Mouse (Mus musculus) forebrain, embryonic 11.5 days (tissue): ENCODE measurements around the gene Slc2a9. TPM values are rescaled to one million over a fixed set of nuclear protein-coding genes. Genes with fewer than 3 reads are reported as not detected.

Experiments
- ATAC-seq: fragments of 200-750 bp; cut with Nextera tagmentation; replicated peaks from 2 replicates; pipeline ENCODE4 v1.8.0; 2017; ENCODE audit warnings: moderate TSS enrichment; ENCODE audit not compliant: low FRiP score
- DNase-seq: peaks from one replicate; pipeline ENCODE4 v3.0.0-alpha.2; 2017; ENCODE audit warnings: low spot score
- H3K27ac ChIP-seq: fragments of 300-500 bp; sonication (generic); 2 replicates; pipeline ENCODE4 v1.5.1; 2014; ENCODE audit warnings: low read depth, low read length
- H3K27me3 ChIP-seq: fragments of 300-500 bp; sonication (generic); 2 replicates; pipeline ENCODE4 v1.6.1; 2014; ENCODE audit warnings: mild to moderate bottlenecking, low read length, mixed read lengths; ENCODE audit not compliant: control insufficient read depth, insufficient read depth
- H3K36me3 ChIP-seq: fragments of 300-500 bp; sonication (generic); 2 replicates; pipeline ENCODE4 v1.6.1; 2014; ENCODE audit warnings: mild to moderate bottlenecking, low read length, moderate library complexity, mixed read lengths; ENCODE audit not compliant: control insufficient read depth, insufficient read depth
- H3K4me1 ChIP-seq: fragments of 300-500 bp; sonication (generic); replicated peaks from 2 replicates; pipeline ENCODE4 v1.6.1; 2014; ENCODE audit warnings: low read length, mixed read lengths; ENCODE audit not compliant: control insufficient read depth, insufficient read depth
- H3K4me2 ChIP-seq: fragments of 300-500 bp; sonication (generic); 2 replicates; pipeline ENCODE4 v1.6.1; 2014; ENCODE audit warnings: low read depth, mild to moderate bottlenecking, low read length, moderate library complexity, mixed read lengths; ENCODE audit not compliant: severe bottlenecking
- H3K4me3 ChIP-seq: fragments of 300-500 bp; sonication (generic); 2 replicates; pipeline ENCODE4 v1.5.1; 2014; ENCODE audit warnings: low read depth, low read length
- H3K9ac ChIP-seq: fragments of 300-500 bp; sonication (generic); 2 replicates; pipeline ENCODE4 v1.6.1; 2014; ENCODE audit warnings: low read length
- H3K9me3 ChIP-seq: fragments of 300-500 bp; sonication (generic); 2 replicates; pipeline ENCODE4 v1.6.1; 2016; ENCODE audit warnings: low read length, mixed read lengths; ENCODE audit not compliant: control insufficient read depth
- WGBS: fragments of 180-500 bp; shearing (Covaris S2); extraction: QIAGEN DNeasy Blood & Tissue Kit; methylation state at CpG from one replicate; pipeline ENCODE4 v1.1.7; 2014; 5-methylcytosine and 5-hydroxymethylcytosine counted together
- polyA plus RNA-seq: library from polyadenylated mRNA; unstranded; fragments of >200 nt; fragmentation: Nextera tagmentation; extraction: Ambion mirVana; gene quantifications from 2 replicates; pipeline ENCODE4 v1.2.1, GENCODE M21; 2014

Gene Slc2a9
- polyA plus RNA-seq, 1 experiment from 2014 or later: 0.37 TPM

- DNase-seq (no peak), ATAC-seq (no peak)
- Histone ChIP-seq H3K36me3 (peaks cover 22% of the 10 kb centered on the region; the same call in 1 of the 2 replicates), H3K9me3 (no peaks in the 10 kb centered on the region), H3K4me3 (no peak overlapping the region), H3K4me1 (no peaks in the 10 kb centered on the region), H3K27me3 (no peaks in the 10 kb centered on the region), H3K27ac (no peak overlapping the region), H3K9ac (no peak overlapping the region), H3K4me2 (no peak overlapping the region)
- WGBS: 94% methylated on average over 1 of the region's 1 CpGs
Measured at GRCm38 (mm10) chr5:38540898-38541297, 38.0 kb upstream of the Slc2a9 start.

DNA sequence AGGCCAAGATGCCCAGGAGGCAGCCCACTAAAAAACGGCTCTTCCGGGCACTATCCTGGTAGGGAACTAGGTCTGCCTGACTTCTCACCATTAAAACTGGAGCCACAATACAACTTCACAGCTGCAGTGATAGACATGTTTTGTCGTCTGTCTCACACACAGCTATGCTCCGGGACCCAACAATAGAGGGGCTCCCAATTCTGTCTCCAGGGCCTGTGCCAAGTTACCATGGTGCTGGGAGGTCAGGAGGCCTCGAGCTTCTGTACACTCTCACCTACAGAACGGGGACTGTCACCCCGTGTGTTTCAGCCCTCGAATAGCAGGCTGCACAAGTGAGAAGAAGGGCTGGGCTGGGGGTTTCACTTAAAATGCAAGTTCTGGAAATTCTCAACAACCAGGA lies 35.6 kb upstream of the Slc2a9 start:
- Histone ChIP-seq H3K27me3 (no peaks in the 10 kb centered on the region), H3K9ac (no peak overlapping the region), H3K36me3 (peaks cover 17% of the 10 kb centered on the region; the same call in 1 of the 2 replicates), H3K27ac (no peak overlapping the region), H3K4me3 (no peak overlapping the region), H3K4me2 (no peak overlapping the region), H3K4me1 (no peaks in the 10 kb centered on the region), H3K9me3 (no peaks in the 10 kb centered on the region)
- ATAC-seq (no peak), DNase-seq (no peak)
- 90% methylated on average over 8 of the region's 8 CpGs for WGBS

GRCm38 (mm10) chr5:38537845-38538244 lies 34.9 kb upstream of the Slc2a9 start:
- H3K4me1 ChIP-seq: no peaks in the 10 kb centered on the region
- no peaks in the 10 kb centered on the region for H3K9me3 ChIP-seq
- H3K4me2 ChIP-seq: no peak overlapping the region
- WGBS: 96% methylated on average over 4 of the region's 4 CpGs
- ATAC-seq (no peak), DNase-seq (no peak)
- H3K9ac ChIP-seq: no peak overlapping the region
- H3K36me3 ChIP-seq: peaks cover 17% of the 10 kb centered on the region; the same call in 1 of the 2 replicates
- no peak overlapping the region for H3K4me3 ChIP-seq
- no peak overlapping the region for H3K27ac ChIP-seq
- H3K27me3 ChIP-seq: no peaks in the 10 kb centered on the region

- Histone ChIP-seq H3K4me1 (no peaks in the 10 kb centered on the region), H3K27me3 (no peaks in the 10 kb centered on the region), H3K27ac (no peak overlapping the region), H3K9ac (no peak overlapping the region), H3K9me3 (no peaks in the 10 kb centered on the region), H3K4me2 (no peak overlapping the region), H3K4me3 (no peak overlapping the region), H3K36me3 (peaks cover 17% of the 10 kb centered on the region; the same call in 1 of the 2 replicates)
- ATAC-seq (no peak), DNase-seq (no peak)
- 83% methylated on average over 3 of the region's 3 CpGs for whole genome bisulfite sequencing
Measured at GRCm38 (mm10) chr5:38536822-38537221, 33.9 kb upstream of the Slc2a9 start.

DNA sequence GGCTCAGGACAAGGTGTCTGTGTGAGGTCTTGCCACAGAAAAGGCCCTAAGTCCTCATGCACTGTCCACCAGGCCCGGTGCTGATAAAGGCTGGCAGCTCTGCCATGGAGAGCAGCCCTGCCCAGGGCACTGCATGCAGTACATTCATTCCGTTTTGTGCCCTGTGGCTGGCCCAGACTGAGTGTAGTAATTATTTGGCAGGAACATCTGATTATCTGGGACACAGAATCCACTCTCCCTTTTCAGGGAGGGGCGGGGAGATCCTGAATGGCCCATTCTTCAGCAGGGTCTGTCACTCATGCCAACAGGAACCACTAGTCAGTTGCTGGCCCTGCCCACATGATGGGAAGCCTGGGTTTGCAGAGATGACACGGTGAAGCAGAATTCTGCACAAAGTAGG lies 29.1 kb upstream of the Slc2a9 start:
- Histone ChIP-seq H3K4me3 (no peak overlapping the region), H3K27ac (no peak overlapping the region), H3K36me3 (peaks cover 22% of the 10 kb centered on the region), H3K4me1 (no peaks in the 10 kb centered on the region), H3K4me2 (no peak overlapping the region), H3K9ac (no peak overlapping the region), H3K27me3 (no peaks in the 10 kb centered on the region), H3K9me3 (no peaks in the 10 kb centered on the region)
- DNase-seq: no peak
- WGBS: 89% methylated on average over 4 of the region's 4 CpGs
- ATAC-seq: no peak

GRCm38 (mm10) chr5:38529724-38530428 lies 26.9 kb upstream of the Slc2a9 start:
- H3K9ac ChIP-seq: no peak overlapping the region
- H3K27me3 ChIP-seq: no peaks in the 10 kb centered on the region
- no peak overlapping the region for H3K27ac ChIP-seq
- ATAC-seq (no peak), DNase-seq (no peak)
- H3K4me3 ChIP-seq: no peak overlapping the region
- WGBS: 79% methylated on average over 6 of the region's 6 CpGs
- H3K4me2 ChIP-seq: no peak overlapping the region
- no peaks in the 10 kb centered on the region for H3K9me3 ChIP-seq
- peaks cover 11% of the 10 kb centered on the region for H3K36me3 ChIP-seq
- no peaks in the 10 kb centered on the region for H3K4me1 ChIP-seq

- WGBS: 97% methylated on average over 5 of the region's 5 CpGs
- H3K9me3 ChIP-seq: no peaks in the 10 kb centered on the region
- no peak overlapping the region for H3K9ac ChIP-seq
- no peak overlapping the region for H3K27ac ChIP-seq
- H3K4me1 ChIP-seq: no peaks in the 10 kb centered on the region
- no peaks in the 10 kb centered on the region for H3K27me3 ChIP-seq
- H3K4me3 ChIP-seq: no peak overlapping the region
- H3K4me2 ChIP-seq: no peak overlapping the region
- no peak for DNase-seq
- H3K36me3 ChIP-seq: peaks cover 5% of the 10 kb centered on the region; the same call in 1 of the 2 replicates
- ATAC-seq: no peak
Measured at GRCm38 (mm10) chr5:38522977-38523376, 20.0 kb upstream of the Slc2a9 start.

- no peak overlapping the region for H3K4me2 ChIP-seq
- H3K4me1 ChIP-seq: no peaks in the 10 kb centered on the region
- no peak for DNase-seq
- no peak overlapping the region for H3K4me3 ChIP-seq
- H3K27ac ChIP-seq: no peak overlapping the region
- no peaks in the 10 kb centered on the region; the same call in 1 of the 2 replicates for H3K36me3 ChIP-seq
- no peak overlapping the region for H3K9ac ChIP-seq
- 50% methylated on average over 1 of the region's 1 CpGs for WGBS
- no peaks in the 10 kb centered on the region for H3K9me3 ChIP-seq
- ATAC-seq: no peak
- no peaks in the 10 kb centered on the region for H3K27me3 ChIP-seq
Measured at GRCm38 (mm10) chr5:38520838-38521237, 17.9 kb upstream of the Slc2a9 start.

DNA sequence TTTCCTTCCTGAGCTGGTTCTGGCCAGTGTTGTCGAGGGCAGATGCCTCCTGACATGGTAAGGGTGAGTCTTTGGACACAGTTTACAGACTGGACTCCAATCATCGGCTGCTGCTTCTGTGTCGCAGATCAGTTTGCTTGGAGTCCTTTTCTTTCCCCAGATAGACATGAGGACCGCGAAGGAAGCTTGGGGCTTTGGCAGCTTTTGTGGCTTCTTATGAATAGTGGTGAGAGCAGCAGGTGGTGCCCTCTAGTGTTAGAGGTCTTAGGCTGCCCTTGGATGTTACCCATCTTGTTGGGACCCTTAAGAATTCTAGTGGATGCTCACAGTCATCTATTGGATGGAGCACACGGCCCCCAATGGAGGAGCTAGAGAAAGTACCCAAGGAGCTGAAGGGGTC lies 13.3 kb upstream of the Slc2a9 start:
- Histone ChIP-seq H3K9ac (no peak overlapping the region), H3K9me3 (no peaks in the 10 kb centered on the region), H3K4me1 (no peaks in the 10 kb centered on the region), H3K4me2 (no peak overlapping the region), H3K36me3 (no peaks in the 10 kb centered on the region), H3K27ac (no peak overlapping the region), H3K27me3 (no peaks in the 10 kb centered on the region), H3K4me3 (no peak overlapping the region)
- 54% methylated on average over 6 of the region's 6 CpGs for WGBS
- DNase-seq: no peak
- ATAC-seq: no peak
